Mouse (Mus musculus): ENCODE results near the gene Crtam. TPM values are rescaled to one million over a fixed set of nuclear protein-coding genes. Genes with fewer than 3 reads are reported as not detected.

Gene Crtam
- polyA plus RNA-seq, 1 experiment from 2014 or later = 0.29 TPM

GRCm38 (mm10) chr9:40949039-40949615, 55.3 kb downstream of the Crtam start:
- no peaks in the 10 kb centered on the region for H3K4me1 ChIP-seq
- peak overlapping the region; percentile 27 for H3K4me2 ChIP-seq (replicated peaks)
- no peak for ATAC-seq (ENCODE audit: insufficient number of reproducible peaks, insufficient read depth, low FRiP score, low TSS enrichment)
- H3K9me3 ChIP-seq = no peaks in the 10 kb centered on the region
- H3K4me3 ChIP-seq = no peak overlapping the region
- WGBS = 39% methylated on average over 18 of the region's 18 CpGs
- H3K27me3 ChIP-seq = no peaks in the 10 kb centered on the region
- H3K36me3 ChIP-seq = no peaks in the 10 kb centered on the region
- no peak overlapping the region for H3K9ac ChIP-seq
- no peak overlapping the region for H3K27ac ChIP-seq

- H3K27me3 ChIP-seq = no peaks in the 10 kb centered on the region
- H3K4me3 ChIP-seq = no peak overlapping the region
- no peak overlapping the region for H3K9ac ChIP-seq
- H3K4me1 ChIP-seq = no peaks in the 10 kb centered on the region
- H3K27ac ChIP-seq = no peak overlapping the region
- no peaks in the 10 kb centered on the region for H3K9me3 ChIP-seq
- H3K36me3 ChIP-seq = no peaks in the 10 kb centered on the region
- 90% methylated on average over 6 of the region's 6 CpGs for WGBS
- H3K4me2 ChIP-seq (replicated peaks) = no peak overlapping the region
- ATAC-seq (ENCODE audit: insufficient number of reproducible peaks, insufficient read depth, low FRiP score, low TSS enrichment) = no peak
These were observed 56.0 kb downstream of the Crtam start for GRCm38 (mm10) chr9:40948473-40948872.

- no peak for ATAC-seq (ENCODE audit: insufficient number of reproducible peaks, insufficient read depth, low FRiP score, low TSS enrichment)
- no peaks in the 10 kb centered on the region for H3K27me3 ChIP-seq
- H3K4me3 ChIP-seq = no peak overlapping the region
- WGBS = 62% methylated on average over 4 of the region's 4 CpGs
- H3K4me2 ChIP-seq (replicated peaks) = no peak overlapping the region
- H3K9ac ChIP-seq = no peak overlapping the region
- no peaks in the 10 kb centered on the region for H3K9me3 ChIP-seq
- no peaks in the 10 kb centered on the region for H3K36me3 ChIP-seq
- H3K27ac ChIP-seq = no peak overlapping the region
- H3K4me1 ChIP-seq = no peaks in the 10 kb centered on the region
These were observed 57.3 kb downstream of the Crtam start for GRCm38 (mm10) chr9:40947131-40947530.

- Histone ChIP-seq H3K27me3 (no peaks in the 10 kb centered on the region), H3K27ac (no peak overlapping the region), H3K4me2 (replicated peaks) (no peak overlapping the region), H3K4me3 (no peak overlapping the region), H3K36me3 (no peaks in the 10 kb centered on the region), H3K9ac (no peak overlapping the region), H3K9me3 (no peaks in the 10 kb centered on the region), H3K4me1 (no peaks in the 10 kb centered on the region)
- WGBS = 62% methylated on average over 7 of the region's 7 CpGs
- no peak for ATAC-seq (ENCODE audit: insufficient number of reproducible peaks, insufficient read depth, low FRiP score, low TSS enrichment)
These were observed 67.0 kb downstream of the Crtam start for GRCm38 (mm10) chr9:40937425-40937824.

GRCm38 (mm10) chr9:40933323-40933722, 71.1 kb downstream of the Crtam start:
- Histone ChIP-seq H3K27ac (no peak overlapping the region), H3K9ac (no peak overlapping the region), H3K4me3 (no peak overlapping the region), H3K4me1 (no peaks in the 10 kb centered on the region), H3K27me3 (no peaks in the 10 kb centered on the region), H3K36me3 (no peaks in the 10 kb centered on the region), H3K4me2 (replicated peaks) (no peak overlapping the region), H3K9me3 (no peaks in the 10 kb centered on the region)
- no peak for ATAC-seq (ENCODE audit: insufficient number of reproducible peaks, insufficient read depth, low FRiP score, low TSS enrichment)
- 71% methylated on average over 3 of the region's 3 CpGs for WGBS

- H3K27me3 ChIP-seq = no peaks in the 10 kb centered on the region
- WGBS = 74% methylated on average over 17 of the region's 17 CpGs
- H3K4me1 ChIP-seq = no peaks in the 10 kb centered on the region
- no peak overlapping the region for H3K9ac ChIP-seq
- ATAC-seq (ENCODE audit: insufficient number of reproducible peaks, insufficient read depth, low FRiP score, low TSS enrichment) = no peak
- H3K4me2 ChIP-seq (replicated peaks) = no peak overlapping the region
- H3K36me3 ChIP-seq = no peaks in the 10 kb centered on the region
- no peaks in the 10 kb centered on the region for H3K9me3 ChIP-seq
- no peak overlapping the region for H3K4me3 ChIP-seq
- H3K27ac ChIP-seq = no peak overlapping the region
These were observed 77.0 kb downstream of the Crtam start for GRCm38 (mm10) chr9:40927351-40927980.

Other genes starting within 250 kb of the Crtam start
- 2,550 and 2,595 TPM in 2 replicates for gene Hspa8, start 203.6 kb downstream of the Crtam start, polyA plus RNA-seq (2016; fragmentation: Nextera tagmentation; extraction: Ambion mirVana)
- 0.36 TPM in 1 of 2 replicates, not detected in the other for gene Bsx, start 130.5 kb downstream of the Crtam start, polyA plus RNA-seq (2016; fragmentation: Nextera tagmentation; extraction: Ambion mirVana)
- gene Jhy, start 40.5 kb downstream of the Crtam start, polyA plus RNA-seq (2016; fragmentation: Nextera tagmentation; extraction: Ambion mirVana) = 0.13 and 0.48 TPM in 2 replicates
- 11.3 and 14.9 TPM in 2 replicates for gene Ubash3b, start 157.1 kb upstream of the Crtam start, polyA plus RNA-seq (2016; fragmentation: Nextera tagmentation; extraction: Ambion mirVana)